Mouse (Mus musculus) cerebellum, adult 11-12 months (tissue): ENCODE measurements around the gene Lrrc8b.

Experiments used
- DNase-seq: peaks from one replicate; pipeline ENCODE4 v3.0.0; 2022

Gene Lrrc8b

GRCm38 (mm10) chr5:105520442-105520965 is 104.9 kb downstream of the Lrrc8b start:
- DNase-seq: no peak

DNA sequence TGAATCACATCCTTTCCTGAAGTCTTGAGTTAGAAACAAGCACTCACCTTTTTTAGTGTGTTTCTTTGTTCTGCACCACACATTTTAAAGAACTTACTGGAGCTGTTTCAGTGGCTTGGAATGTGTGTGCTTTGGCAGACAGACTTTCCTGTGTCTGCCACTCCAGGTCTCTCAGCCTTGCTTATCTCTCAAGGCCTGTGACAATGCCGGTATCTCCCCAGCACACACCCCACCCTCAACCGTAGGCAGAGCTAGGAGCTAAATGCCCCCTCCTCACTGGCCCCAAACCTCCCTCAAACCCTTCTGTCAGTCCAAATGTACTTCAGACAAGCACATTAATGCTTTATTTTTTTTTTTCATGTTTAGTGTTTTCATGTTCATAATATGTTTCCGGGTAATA is 107.9 kb downstream of the Lrrc8b start:
- DNase-seq: no peak

GRCm38 (mm10) chr5:105525004-105525403 is 109.4 kb downstream of the Lrrc8b start:
- no peak for DNase-seq

- no peak for DNase-seq
Measured at GRCm38 (mm10) chr5:105526107-105526645, 110.6 kb downstream of the Lrrc8b start.

DNA sequence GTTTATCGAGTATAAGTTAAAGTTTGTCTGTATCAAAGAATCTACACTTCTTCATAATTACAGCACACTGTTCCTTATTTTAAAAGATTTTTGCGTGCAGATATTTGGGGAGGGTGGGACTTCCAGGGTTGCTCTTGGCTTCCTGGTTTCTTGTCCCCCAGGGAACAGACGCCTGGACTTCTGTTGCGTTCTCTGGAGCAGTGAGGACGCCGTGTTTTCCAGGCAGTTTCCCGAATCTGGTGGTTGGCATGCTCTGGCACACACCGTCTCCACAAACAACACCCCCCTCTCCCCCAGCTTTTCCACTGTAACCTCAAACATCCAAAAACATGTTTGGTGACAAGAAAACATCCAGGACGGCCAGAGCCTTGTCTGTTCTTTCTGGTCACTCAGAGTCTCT is 111.2 kb downstream of the Lrrc8b start:
- no peak for DNase-seq

GRCm38 (mm10) chr5:105527477-105528331 is 112.1 kb downstream of the Lrrc8b start:
- no peak for DNase-seq

GRCm38 (mm10) chr5:105530576-105530975 is 115.0 kb downstream of the Lrrc8b start:
- no peak for DNase-seq

DNA sequence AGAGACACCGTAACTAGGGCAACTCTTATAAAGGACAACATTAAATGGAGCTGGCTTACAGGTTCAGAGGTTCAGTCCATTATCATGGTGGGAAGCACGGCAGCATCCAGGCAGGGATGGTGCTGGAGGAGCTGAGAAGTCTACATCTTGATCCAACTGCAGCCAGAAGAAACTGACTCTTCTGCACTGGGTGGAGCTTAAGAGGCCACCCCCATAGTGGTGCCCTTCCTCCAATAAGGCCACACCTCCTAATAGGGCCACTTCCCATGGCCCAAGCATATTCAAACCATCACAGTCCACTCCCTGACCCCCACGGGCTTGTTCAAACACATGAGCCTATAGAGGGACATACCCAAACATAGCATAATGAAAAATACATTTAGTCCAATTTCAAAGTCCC is 119.6 kb downstream of the Lrrc8b start:
- DNase-seq: no peak

- DNase-seq: no peak
Measured at GRCm38 (mm10) chr5:105536172-105536571, 120.6 kb downstream of the Lrrc8b start.

GRCm38 (mm10) chr5:105537101-105537723 is 121.6 kb downstream of the Lrrc8b start:
- no peak for DNase-seq
